Mouse (Mus musculus) left cerebral cortex, postnatal 25 days (tissue): ENCODE results near the gene Frmd4a. TPM values are rescaled to one million over a fixed set of nuclear protein-coding genes. Genes with fewer than 3 reads are reported as not detected.

Experiments used
- DNase-seq, 2 experiments: peaks; one replicate each; pipeline ENCODE4 v3.0.0; 2022; ENCODE audit warnings: low spot score in 2 of 2, mixed read lengths in 1 of 2
- intact Hi-C: fragments of 180-260 bp; cut with DNase I; formaldehyde crosslinking; loops from one replicate; pipeline ENCODE4 v1.15.1; 2025
- total RNA-seq, 2 experiments: library from RNA; stranded (reverse); gene quantifications; 2 replicates each; pipeline ENCODE4 v1.2.3; 2021

The Frmd4a gene
- total RNA-seq, 2 experiments from 2014 or later = 59.3 to 71.4 TPM

- intact Hi-C loops = loop anchor here (10.0 kb wide), 1 partner anchor 595 kb away; no protein-coding TSS in a partner anchor
- peak in 1 of 2 experiments; percentile 17 for DNase-seq
Observed at GRCm38 (mm10) chr2:4409810-4410433, 392.4 kb downstream of the Frmd4a start.

- intact Hi-C loops = no loop called here
- DNase-seq = peak; percentile 25 to 44
Observed at GRCm38 (mm10) chr2:4412870-4413595, 395.5 kb downstream of the Frmd4a start.

DNA sequence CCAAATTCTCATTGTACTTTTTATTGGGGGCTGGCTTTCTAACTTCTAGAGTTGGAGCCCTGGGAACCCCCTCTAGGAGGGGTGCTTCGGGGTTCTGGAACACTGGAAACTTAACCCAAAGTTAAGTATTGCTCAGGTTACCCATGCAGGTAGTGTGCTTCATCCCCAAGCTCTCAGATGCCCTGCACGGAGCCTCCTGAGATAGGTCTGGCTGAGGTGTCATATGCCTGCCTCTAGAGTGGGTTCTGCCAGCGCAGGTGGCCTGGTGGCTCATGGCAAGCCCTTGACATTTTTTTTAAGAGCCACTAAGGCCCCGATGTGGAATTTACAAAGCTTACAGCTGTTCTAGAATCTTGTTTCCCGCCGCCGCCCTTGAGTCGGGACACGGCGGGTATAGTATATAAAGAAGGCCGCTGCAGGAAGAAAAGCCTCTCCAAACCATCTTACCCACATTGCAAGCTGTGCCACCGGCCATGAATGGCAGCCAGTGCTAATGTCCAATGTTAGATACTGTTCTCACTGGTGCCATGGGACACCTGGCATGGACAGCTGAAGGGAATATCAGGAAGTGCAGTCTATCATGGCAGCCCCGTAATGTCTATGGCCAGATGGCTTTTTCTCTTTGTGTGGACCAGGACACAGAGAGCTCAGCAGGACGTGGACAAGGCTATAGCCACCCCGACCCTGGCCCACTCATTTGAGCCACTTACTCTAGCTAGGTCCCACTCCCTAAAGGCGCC, 396.2 kb downstream of the Frmd4a start:
- intact Hi-C loops = no loop called here
- no peak for DNase-seq

DNA sequence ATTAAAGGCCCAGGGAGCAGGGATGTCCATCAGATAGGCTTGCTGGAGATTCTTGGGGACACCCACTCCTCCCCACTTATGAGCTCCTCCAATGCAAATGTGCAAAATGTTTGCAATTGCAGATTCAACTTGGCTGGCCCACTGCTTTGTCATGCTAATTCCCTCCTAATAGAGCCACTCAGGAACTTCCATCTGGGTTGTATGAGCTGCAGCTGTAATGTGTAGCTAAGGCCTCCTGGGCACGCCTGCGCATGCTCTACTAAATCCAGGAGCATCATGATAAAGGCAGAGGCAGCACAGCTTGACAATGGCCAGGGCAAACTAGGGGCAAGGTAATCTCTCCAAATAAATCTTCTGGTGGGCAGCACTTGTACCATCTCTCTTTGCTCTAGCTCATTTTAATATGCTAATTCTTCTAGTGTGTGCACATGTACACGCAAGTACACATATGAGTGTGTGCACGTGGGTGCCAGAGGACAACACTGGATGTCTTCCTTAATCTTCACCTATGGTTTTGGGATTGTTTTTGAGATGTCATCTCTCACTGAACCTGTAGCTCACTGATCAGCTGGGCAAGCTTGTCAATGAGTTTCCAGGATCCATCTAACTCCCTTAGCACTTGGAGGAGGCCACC, 403.3 kb downstream of the Frmd4a start:
- DNase-seq = no peak
- intact Hi-C loops = no loop called here

DNA sequence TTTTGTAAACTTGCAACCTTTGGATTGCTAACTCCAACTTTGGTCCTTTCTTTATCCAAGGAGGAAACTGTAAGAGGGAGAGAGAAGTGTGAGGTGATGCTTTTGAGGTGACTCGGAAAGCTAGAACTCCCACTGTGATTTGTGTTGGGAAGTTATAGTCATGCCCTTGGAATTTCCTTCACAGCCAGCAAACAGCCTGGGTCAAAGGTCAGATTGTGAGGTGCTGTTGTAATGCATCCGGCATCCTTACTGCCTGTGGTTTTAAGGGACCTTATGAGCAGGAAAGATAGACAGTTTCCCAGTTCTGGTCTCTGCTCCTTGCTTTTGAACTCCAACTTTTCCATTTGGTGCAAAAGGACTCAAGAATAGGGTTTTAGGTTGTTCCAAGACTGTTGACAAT, 404.2 kb downstream of the Frmd4a start:
- intact Hi-C loops = no loop called here
- DNase-seq = no peak

- intact Hi-C loops = no loop called here
- no peak for DNase-seq
Observed at GRCm38 (mm10) chr2:4423896-4424295, 406.4 kb downstream of the Frmd4a start.

GRCm38 (mm10) chr2:4428407-4428855, 410.9 kb downstream of the Frmd4a start:
- peak in 1 of 2 experiments; percentile 57 for DNase-seq
- intact Hi-C loops = no loop called here

- DNase-seq = no peak
- intact Hi-C loops = no loop called here
Observed at GRCm38 (mm10) chr2:4433119-4433518, 415.6 kb downstream of the Frmd4a start.

GRCm38 (mm10) chr2:4435051-4435450, 417.5 kb downstream of the Frmd4a start:
- no peak for DNase-seq
- intact Hi-C loops = no loop called here

DNA sequence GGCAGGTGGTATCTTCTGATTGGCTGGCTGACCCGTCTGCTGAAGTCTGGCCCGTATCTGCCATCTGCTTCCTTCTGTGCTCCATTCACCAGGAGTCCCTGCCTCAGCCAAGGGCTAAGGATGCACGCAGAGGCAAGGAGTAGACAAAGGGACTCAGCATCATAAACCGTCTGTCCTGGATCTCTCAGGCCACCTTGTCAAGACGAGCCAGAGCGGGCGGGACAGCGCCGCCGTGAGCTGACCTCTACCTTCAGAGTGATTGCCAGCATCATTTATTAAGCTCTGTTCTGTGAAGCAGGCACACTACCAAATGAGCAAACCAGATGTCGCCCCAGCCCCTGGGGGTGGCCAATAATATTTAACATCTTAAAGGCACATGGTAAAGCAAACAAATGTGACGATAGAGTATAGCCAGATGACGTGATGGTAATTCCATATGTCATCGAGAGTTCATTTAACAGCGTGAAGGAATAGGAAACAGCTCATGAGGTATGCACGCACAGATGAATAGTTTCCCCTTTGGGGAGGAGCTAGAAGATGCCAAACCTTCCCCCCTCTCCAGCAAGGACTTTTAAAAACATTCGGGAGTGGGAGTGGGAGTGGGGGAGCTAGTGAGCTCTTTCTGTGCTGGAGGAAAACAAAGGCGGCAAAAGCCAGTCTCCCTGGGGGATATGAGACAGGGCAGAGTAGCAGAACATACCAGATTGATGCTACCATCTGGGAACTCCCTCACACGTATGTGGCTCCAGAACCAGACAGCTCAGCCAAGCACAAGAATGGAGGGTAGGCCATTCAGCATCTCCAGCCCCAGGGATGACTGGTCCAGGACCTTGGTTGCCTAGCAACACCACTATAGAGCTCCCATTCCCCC, 419.1 kb downstream of the Frmd4a start:
- intact Hi-C loops = no loop called here
- DNase-seq = peak; percentile 22 to 70

DNA sequence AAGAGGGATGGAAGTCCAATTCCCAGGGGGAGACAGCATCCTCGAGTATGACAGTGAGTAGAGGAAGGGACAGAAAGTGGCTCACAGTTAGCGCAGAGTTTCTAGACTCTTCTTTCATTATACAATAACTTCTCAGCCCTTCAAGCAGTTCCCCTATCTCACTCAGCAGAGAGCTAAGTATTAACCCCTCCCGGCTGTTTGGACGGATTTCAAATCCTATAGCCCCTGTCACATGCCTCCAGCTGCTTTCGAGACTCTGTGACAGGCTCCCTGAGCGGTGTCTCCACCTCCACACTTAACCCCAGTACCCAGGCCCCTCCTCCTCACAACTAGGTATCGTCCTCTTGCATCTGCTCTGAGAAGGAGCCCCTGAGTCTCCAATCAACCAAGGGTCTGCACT, 421.2 kb downstream of the Frmd4a start:
- intact Hi-C loops = no loop called here
- no peak for DNase-seq

DNA sequence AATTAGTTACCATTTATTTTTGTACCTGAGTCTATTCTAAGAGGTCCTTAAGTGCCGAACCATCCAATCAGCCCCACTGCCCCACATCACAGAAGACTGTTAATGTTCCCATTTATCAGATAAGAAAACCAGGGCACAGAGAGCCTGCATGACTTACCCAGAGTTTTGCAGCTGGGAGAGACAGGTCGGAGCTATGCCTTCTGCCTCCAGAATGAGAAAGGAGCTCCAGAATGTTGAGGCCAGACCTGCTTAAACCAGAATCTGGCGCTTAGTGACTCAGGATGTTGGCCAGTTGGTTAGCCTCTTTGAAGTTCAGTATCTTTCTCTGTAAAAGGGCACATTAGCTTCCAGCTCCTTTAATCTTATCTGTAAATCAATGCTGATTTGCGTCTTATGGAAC, 422.4 kb downstream of the Frmd4a start:
- DNase-seq = no peak
- intact Hi-C loops = no loop called here

GRCm38 (mm10) chr2:4441840-4442239, 424.3 kb downstream of the Frmd4a start:
- intact Hi-C loops = no loop called here
- no peak for DNase-seq

DNA sequence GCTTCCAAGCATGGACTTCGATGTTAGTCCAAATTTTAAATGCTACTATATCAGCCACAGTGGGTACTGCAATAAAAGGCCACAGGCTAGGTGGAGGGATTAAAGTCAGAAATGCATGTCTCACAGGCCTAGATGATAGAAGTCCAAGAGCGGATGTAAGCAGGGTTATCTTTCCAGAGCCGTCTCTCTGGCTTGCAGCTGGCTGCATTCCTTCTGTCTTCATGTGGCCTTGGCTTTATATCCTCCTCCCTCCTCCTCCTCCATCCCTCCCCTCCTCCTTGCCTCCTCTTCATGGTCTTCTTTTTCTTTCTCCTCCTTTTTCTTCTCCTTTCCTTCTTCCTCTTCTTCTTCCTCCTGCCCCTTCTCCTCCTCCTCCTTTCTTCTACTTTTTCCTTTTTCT, 427.2 kb downstream of the Frmd4a start:
- DNase-seq = no peak
- intact Hi-C loops = no loop called here

- intact Hi-C loops = no loop called here
- peak; percentile 23 to 79 for DNase-seq
Observed at GRCm38 (mm10) chr2:4445629-4446400, 428.3 kb downstream of the Frmd4a start.

- intact Hi-C loops = no loop called here
- peak; percentile 24 to 52 for DNase-seq
Observed at GRCm38 (mm10) chr2:4449860-4450480, 432.5 kb downstream of the Frmd4a start.

- intact Hi-C loops = no loop called here
- DNase-seq = no peak
Observed at GRCm38 (mm10) chr2:4452590-4453400, 435.3 kb downstream of the Frmd4a start.
